Mouse (Mus musculus) ES-E14 (cell line): Measurements from ENCODE around the gene Evi2b.

Experiments used
- CHD2 ChIP-seq: IDR thresholded peaks from 2 replicates; pipeline ENCODE4 v1.6.1; 2014; ENCODE audit warnings: mild to moderate bottlenecking, low read depth, low read length, inconsistent platforms
- MAFK ChIP-seq: IDR thresholded peaks from 2 replicates; pipeline ENCODE4 v1.6.1; 2014; ENCODE audit warnings: mild to moderate bottlenecking, low read depth, low read length, inconsistent platforms; ENCODE audit not compliant: insufficient read depth

DNA sequence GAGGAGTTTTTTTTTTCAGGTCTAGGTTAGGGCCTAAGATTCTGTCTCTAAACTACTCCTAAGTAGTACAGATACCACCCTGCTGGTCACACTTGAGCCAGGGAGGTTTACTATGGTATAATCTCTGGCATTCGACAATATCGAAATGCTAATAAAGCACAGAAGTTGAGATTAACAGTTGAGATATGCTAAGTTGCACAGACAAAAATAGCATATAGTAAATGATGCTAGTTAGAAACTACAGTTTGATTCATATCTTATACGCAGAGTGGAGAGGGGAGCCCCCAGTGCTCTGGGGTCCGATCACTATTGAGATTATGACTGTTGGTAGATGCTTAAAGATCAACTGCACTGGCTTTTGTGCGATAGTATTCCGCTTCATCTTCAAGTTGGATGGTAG lies 5.7 kb upstream of the Evi2b start:
- TF ChIP-seq CHD2, result no peak
- TF ChIP-seq MAFK, result no peak
